Mouse (Mus musculus) layer of hippocampus, adult 2 months (tissue): ENCODE results near the gene Gm11027. TPM values are rescaled to one million over a fixed set of nuclear protein-coding genes. Genes with fewer than 3 reads are reported as not detected.

Experiments used
- DNase-seq, 2 experiments: peaks; one replicate each; pipeline ENCODE4 v3.0.0; 2022; ENCODE audit warnings: low spot score in 2 of 2
- H3K27ac ChIP-seq: fragments of 200-600 bp; 2 replicates; pipeline ENCODE4 v1.8.1; 2022
- H3K4me3 ChIP-seq: fragments of 200-600 bp; 2 replicates; pipeline ENCODE4 v1.8.1; 2022; ENCODE audit warnings: mild to moderate bottlenecking
- CTCF ChIP-seq: fragments of 200-600 bp; conservative IDR thresholded peaks from 2 replicates; pipeline ENCODE4 v1.8.1; 2022; ENCODE audit warnings: antibody characterized with exemption, mild to moderate bottlenecking, moderate library complexity
- microRNA-seq, 2 experiments: library from miRNA; unstranded; fragments of <30 nt; microRNA quantifications; one replicate each; pipeline ENCODE4 v1.2.0; 2021
- total RNA-seq, 2 experiments: library from RNA; stranded (reverse); gene quantifications; 2 replicates each; pipeline ENCODE4 v1.2.3; 2021

The Gm11027 gene
- total RNA-seq, 2 experiments from 2014 or later = not detected

DNA sequence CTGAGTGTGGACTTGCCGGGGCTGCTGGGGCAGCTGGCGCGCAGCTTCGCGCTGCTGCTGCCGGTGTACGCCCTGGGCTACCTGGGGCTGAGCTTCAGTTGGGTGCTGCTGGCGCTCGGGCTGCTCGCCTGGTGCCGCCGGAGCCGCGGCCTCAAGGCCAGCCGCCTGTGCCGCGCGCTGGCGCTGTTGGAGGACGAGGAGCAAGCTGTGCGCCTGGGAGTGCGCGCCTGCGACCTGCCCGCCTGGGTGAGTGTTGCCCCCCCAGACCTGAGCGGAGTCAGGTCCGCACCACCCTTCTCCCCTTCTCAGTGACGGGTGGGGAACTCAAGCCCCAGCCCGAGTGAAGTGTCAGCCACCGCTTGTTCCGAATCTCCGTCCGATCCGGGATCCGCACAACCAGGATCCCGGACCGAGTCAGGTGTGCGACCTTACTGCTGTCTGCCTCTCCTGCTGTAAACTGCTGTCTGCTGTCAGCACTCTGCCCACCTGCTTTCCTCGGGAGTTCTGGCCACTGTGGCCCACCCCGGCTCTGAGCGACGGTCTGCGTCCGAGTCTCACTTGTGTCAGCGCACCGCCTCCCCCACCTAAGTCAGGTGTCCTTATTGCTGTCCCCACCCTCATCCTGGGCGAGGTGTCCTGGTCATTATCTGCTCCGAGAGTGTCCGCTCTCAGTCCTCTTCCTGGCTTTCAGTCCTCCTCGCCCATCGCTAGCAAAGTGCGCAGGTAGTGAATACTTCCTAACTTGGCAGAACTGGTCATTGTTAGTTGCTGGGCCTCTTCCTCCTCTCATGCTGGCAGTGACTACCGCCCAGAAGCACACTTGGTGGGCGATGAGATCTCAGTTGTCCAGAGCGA lies 6.5 kb downstream of the Gm11027 start:
- Histone ChIP-seq H3K27ac (peak overlapping the region; percentile 97), H3K4me3 (peak overlapping the region; percentile 97)
- peak in 1 of 2 experiments; percentile 32 for DNase-seq
- no peak for TF ChIP-seq CTCF

DNA sequence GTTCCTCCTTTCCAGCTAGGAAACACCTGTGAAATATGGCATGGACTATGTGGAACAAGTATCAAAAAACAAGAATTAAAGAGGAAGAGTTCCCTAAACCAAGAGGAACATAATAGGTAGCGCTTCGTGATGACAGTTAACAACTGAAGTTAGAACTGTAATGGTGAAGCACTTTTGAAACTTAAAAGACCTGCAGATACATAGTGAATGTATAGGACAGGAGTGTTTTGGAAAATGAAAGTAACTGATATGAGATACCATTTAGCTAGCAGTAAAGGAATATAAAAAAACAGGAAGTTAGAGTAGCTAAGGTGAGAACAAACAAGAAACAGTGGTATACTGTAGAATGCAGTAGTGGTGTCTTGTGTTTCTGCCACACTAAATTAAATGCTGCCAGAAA lies 7.7 kb downstream of the Gm11027 start:
- TF ChIP-seq CTCF = no peak
- Histone ChIP-seq H3K27ac (0 out of 2 replicates have a peak overlapping the region, but pooled peaks have one; percentile 97), H3K4me3 (peak overlapping the region; percentile 97)
- no peak for DNase-seq

DNA sequence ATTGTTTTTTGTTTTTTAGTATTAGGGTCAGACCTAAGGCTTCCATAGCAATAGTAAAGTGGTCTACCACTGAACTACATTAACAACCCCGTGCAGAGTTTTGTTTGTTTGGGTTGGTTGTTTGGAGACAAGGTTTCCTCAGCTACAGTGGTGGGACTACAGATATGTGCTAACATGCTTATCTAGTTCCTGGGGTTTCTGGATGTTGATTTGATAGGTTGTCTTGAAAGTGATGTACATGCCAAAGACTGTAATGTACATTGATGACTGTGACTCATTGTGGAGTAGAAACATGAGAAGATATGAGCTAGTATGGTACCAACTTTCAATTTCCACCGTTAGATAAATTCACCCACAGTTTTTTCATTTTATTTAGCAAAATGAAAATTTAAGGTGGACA lies 8.3 kb downstream of the Gm11027 start:
- Histone ChIP-seq H3K27ac (no peak overlapping the region; the same call in 1 of the 2 replicates), H3K4me3 (peak overlapping the region; percentile 97)
- no peak for DNase-seq
- TF ChIP-seq CTCF = no peak

DNA sequence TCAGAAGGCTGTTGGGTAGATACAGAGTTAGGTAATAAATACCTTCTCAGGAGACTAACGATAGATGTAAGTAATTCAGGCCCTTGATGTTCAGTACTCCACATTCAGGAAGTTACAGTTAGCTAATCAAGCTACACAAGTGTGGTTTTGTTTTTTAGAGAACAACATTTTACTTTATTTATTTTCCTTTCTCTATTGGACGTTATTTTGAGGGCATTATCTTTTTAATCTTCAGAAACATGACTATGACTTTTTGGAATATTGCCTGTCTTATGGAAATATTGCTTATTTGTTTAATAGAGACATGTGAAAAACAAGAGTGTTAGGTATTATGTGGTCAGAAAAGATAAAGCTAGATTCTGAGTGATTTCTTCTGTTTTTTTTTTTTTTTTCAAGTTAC lies 18.0 kb downstream of the Gm11027 start:
- no peak for TF ChIP-seq CTCF
- H3K4me3 ChIP-seq = no peak overlapping the region
- DNase-seq = no peak
- peak overlapping the region; percentile 81 for H3K27ac ChIP-seq

DNA sequence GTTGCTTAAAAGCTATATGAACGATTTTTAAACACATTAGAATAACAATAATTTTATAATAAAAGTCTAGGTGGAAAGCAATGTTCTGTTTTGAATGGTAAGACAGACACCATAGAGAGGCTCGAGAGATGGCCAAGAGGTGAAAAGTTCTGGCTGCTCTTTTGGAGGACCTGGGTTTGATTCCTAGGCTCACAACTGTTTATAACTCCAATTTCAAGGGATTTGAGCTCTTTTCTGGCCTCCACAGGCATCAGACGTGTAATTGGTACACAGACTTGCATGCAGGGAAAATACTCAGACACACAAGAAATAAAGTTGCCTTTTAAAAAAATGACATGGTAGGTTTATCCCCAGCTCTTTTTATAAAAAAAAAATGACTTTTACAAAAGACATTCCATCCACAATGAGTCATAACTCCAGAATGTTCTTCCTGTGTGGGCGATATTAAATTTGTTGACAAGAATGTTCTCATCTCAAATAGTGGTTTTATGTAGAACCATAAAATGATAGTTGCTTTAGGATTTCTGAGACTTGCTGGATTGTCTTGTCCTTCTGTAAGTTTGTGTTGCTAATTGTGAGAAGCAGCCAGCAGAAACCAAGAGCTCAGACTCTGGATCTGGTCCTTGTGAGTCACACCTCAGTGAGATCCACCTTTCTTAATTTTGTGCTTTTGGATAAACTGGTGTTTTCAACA lies 18.6 kb downstream of the Gm11027 start:
- Histone ChIP-seq H3K4me3 (no peak overlapping the region), H3K27ac (peak overlapping the region; percentile 81)
- DNase-seq = peak in 1 of 2 experiments; percentile 56
- TF ChIP-seq CTCF = no peak

DNA sequence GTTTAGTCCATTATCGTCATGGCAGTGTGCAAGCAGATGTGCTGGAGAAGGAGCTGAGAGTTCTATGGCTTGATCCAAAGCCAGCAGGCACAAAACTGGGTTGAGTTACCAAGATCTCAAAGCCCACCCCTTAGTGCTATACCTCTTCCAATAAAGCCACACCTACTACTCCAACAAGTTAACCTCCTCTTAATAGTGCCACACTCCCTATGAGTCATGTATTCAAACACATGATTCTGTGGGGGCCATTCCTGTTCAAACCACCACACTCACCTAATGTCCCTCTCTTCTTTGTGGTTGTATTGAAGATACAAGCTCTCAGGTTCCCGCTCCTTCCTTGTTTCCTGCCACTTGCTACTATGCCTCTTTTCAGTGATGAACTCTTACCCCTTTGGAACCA lies 24.7 kb downstream of the Gm11027 start:
- DNase-seq = no peak
- no peak overlapping the region for H3K27ac ChIP-seq
- TF ChIP-seq CTCF = no peak
- H3K4me3 ChIP-seq = no peak overlapping the region

DNA sequence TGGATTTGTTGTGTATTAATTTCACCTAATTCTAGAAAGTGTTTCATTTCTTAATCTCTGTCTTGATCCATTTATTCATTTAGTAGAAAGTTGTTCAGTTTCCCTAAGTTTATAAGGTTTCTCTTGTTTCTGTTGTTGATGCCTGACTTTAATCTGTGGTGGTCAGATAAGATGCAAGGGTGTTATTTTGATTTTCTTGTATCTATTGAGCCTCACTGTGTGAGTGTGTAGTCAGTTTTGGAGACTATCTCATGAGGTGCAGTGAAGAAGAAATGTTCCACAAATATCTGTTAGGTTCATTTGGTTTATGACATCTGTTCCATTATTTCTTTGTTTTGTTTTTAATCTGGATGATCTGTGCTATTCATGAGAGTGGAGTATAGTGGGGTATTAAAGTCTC lies 27.0 kb downstream of the Gm11027 start:
- no peak overlapping the region for H3K27ac ChIP-seq
- no peak overlapping the region for H3K4me3 ChIP-seq
- TF ChIP-seq CTCF = no peak
- no peak for DNase-seq

DNA sequence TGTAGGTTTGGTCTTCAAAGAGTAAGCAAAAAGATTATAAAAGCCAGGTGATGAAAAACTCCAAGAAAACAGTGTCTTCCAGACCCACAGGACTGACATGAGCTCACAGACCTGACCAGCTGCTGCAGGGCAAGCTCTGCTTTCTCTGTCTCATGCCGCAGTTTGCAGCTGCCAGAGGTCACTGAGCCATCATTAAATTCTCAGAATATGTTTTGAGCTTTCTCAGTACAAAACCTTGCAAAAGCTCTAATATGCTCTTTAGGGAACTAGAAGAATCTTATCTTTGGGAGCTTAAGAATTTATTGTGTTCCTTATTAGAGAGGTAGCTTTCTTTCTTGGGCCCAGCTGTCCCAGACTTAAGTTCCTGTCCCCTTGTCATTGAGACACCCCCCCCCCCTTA lies 30.9 kb downstream of the Gm11027 start:
- DNase-seq = no peak
- H3K4me3 ChIP-seq = no peak overlapping the region
- no peak for TF ChIP-seq CTCF
- peak overlapping the region; percentile 15; the same call in 1 of the 2 replicates for H3K27ac ChIP-seq

DNA sequence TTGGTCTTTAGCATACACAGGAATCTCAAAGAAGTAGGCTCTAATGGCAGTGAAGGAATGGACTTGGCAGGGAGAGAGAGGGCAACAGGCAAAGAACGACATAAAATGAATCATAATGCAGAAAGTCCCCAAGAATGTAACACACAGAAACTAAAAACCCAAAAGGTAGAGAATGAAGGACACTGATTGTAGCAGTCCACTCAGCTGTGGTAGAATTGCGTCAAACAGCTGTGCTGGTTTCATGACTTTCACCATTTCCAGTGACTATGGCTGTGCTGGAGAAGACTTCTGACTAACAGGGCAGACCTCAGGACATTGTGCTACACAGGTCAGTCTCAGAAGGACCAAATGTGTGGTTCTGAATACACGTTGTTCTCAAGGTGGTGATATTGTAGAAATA lies 32.7 kb downstream of the Gm11027 start:
- Histone ChIP-seq H3K27ac (peak overlapping the region; percentile 71; the same call in 1 of the 2 replicates), H3K4me3 (no peak overlapping the region)
- no peak for TF ChIP-seq CTCF
- DNase-seq = no peak

DNA sequence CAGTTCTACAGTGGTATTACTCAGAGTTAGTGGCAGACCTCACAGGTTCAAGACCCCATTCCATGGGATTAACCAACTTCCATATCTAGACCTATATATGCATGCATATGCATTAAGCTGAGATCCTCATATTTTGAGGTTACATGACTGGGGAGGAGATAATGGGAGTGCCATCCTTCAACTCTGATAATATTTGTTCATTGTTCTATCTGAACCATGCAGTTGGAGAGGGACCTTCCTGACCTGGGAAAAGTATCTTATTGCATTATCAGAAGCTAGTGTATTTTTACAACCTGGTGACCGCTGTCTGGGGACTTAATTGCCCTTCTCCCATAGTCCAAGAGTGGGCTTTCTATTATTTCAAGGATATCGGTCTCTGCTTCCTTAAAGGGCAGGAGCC lies 33.4 kb downstream of the Gm11027 start:
- Histone ChIP-seq H3K4me3 (no peak overlapping the region), H3K27ac (peak overlapping the region; percentile 71)
- DNase-seq = no peak
- TF ChIP-seq CTCF = no peak

DNA sequence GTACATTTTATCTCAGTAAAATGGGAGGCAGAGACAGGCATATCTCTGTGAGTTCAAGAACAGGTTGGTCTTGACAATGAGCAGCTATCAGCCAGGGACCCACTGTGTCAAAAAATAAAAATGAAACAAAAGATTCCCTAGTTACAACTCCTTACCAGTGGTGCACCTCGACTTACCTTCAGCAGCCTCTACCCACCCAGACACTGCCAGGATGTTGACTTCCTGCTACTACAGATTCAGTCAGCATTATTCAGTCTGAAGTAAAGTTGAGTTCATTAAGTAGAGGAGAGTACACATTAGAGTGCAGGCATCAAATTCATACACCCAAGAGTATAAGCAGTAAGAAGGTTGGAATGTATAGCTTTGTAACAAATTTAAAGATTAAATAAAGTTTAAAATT lies 38.6 kb downstream of the Gm11027 start:
- no peak for TF ChIP-seq CTCF

DNA sequence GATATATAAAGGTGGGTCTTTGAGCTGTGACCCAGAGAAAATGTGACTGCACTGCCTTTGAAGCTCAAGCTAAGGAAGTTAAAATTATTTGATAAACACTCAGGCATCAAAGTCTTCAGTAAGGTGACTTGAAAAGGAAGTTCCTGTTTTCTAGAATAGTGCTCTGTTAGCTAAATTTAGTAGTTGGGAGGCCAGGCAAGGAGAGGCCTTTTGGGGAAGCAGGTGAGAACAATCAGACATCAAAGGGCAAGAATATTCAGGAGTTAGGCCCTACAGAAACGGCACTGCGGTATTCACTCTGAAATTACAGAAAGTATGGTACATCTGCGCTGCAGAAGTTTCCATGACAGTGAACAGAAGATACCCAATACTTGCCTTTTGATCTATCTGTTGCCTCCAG lies 40.3 kb downstream of the Gm11027 start:
- DNase-seq = no peak
- no peak overlapping the region for H3K4me3 ChIP-seq
- no peak for TF ChIP-seq CTCF
- H3K27ac ChIP-seq = peak overlapping the region; percentile 63

More for the DNA sequence above, 38.6 kb downstream of the Gm11027 start:
- no peak for DNase-seq
- H3K27ac ChIP-seq = no peak overlapping the region
- H3K4me3 ChIP-seq = no peak overlapping the region

DNA sequence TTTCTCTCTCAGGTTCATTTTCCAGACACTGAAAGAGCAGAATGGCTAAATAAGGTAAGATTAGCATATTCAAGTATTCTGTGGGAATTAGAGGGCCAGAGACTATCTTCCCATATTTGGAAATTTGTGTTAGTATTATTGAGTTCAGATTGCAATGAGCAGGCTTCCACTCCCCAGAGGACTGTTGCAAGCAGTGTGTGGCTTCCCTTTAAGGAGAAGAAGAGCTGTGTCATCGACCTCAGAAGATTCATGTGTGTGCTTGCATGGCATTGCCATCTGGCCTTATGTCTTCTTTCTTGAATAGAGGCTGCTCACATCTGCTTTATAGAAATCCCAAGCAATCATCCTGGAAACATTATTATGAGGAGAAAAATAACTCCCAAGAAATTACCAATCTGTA lies 42.6 kb downstream of the Gm11027 start:
- DNase-seq = no peak
- no peak for TF ChIP-seq CTCF
- Histone ChIP-seq H3K27ac (peak overlapping the region; percentile 37; the same call in 1 of the 2 replicates), H3K4me3 (no peak overlapping the region)

Small RNAs within 50 kb of the gene (microRNA-seq; reads per million reads assigned to microRNA genes)
- gene Gm23190 = 0 reads per million in 2 experiments

Other genes starting within 250 kb of the Gm11027 start
- gene Zfp386, start 227.7 kb upstream of the Gm11027 start, total RNA-seq = 10 to 100 TPM; 38.0 to 38.3 TPM
- 1 to 10 TPM in 1 of 2 experiments, under 1 TPM in 1; 0.76 to 1.3 TPM for gene Vipr2, start 197.7 kb upstream of the Gm11027 start, total RNA-seq
- 10 to 100 TPM; 17.9 to 20.6 TPM for gene Wdr60, start 12.4 kb upstream of the Gm11027 start, total RNA-seq
- 10 to 100 TPM; 61.2 to 73.0 TPM for gene Esyt2, start 5.8 kb downstream of the Gm11027 start, total RNA-seq
- 1 to 10 TPM; 5.1 to 5.8 TPM for gene Ncapg2, start 130.0 kb downstream of the Gm11027 start, total RNA-seq
- gene Ptprn2, start 210.3 kb downstream of the Gm11027 start, total RNA-seq = 100 to 1,000 TPM; 280 to 289 TPM